14 mouse cellular contexts compared by ENCODE assay signal in the genomic region with DNA sequence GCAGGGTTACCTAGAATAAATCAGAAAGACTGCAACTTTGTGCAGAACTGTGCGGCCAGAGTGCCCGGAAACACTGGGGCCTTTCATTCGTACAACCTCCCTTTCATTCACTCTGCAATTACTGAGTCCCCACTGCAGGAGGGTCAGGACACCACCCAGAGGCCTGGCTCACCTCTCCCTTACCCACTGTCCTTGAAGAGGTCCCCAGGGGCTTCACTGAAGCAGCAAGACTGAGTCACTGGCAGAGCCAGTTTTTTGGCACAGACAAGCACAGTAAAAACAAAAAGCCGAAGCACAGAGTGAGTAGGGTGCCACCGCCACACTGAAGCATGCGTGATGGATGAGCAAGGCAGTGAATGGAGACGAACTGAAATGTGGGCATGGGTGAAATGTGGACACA. TPM values are rescaled to one million over a fixed set of nuclear protein-coding genes. Genes with fewer than 3 reads are reported as not detected.
DNase-seq lines count a peak whose midpoint lies in the region; ATAC-seq and TF ChIP-seq lines count a peak whose summit lies in the region.
"Had no signal": no experiment of that assay in that cellular context is flagged by ENCODE, and none has a peak within 500 bp of the region (broad histone marks: within the 10 kb centered on the region; RNA-seq: fewer than 3 reads in every experiment).

No protein-coding gene starts in this region.

- no peak for ATAC-seq in midbrain, embryonic 13.5 days
- ATAC-seq in Patski, result peak; percentile 17
- ATAC-seq in neural tube, embryonic 14.5 days (ENCODE audit: low read depth), result peak; percentile 10; the same call in 1 of the 2 replicates
- ATAC-seq in intestine, embryonic 16.5 days, result no peak
- ATAC-seq in inflammation-experienced regulatory T-cells, adult 6 months, result no peak

- peaks cover 63% of the 10 kb centered on the region for H3K4me1 ChIP-seq in midbrain, embryonic 13.5 days (replicated peaks)
- peaks cover 77% of the 10 kb centered on the region for H3K4me1 ChIP-seq in midbrain, embryonic 10.5 days
- H3K4me1 ChIP-seq in brown adipose tissue, adult 24 weeks (ENCODE audit: control insufficient read depth, insufficient read depth, insufficient read length, low read length), result peaks cover 32% of the 10 kb centered on the region
- peaks cover 19% of the 10 kb centered on the region for H3K4me1 ChIP-seq in neural tube, embryonic 14.5 days (ENCODE audit: control insufficient read depth, insufficient read depth, low read length)
- peaks cover 38% of the 10 kb centered on the region for H3K4me1 ChIP-seq in intestine, embryonic 16.5 days (ENCODE audit: control insufficient read depth, insufficient read depth, low read length)

- peaks cover 1% of the 10 kb centered on the region; the same call in 1 of the 2 replicates for H3K36me3 ChIP-seq in midbrain, embryonic 13.5 days
- H3K36me3 ChIP-seq in midbrain, embryonic 10.5 days, result no peaks in the 10 kb centered on the region
- no peaks in the 10 kb centered on the region for H3K36me3 ChIP-seq in neural tube, embryonic 14.5 days (ENCODE audit: control insufficient read depth, insufficient read depth, low read length)
- no peaks in the 10 kb centered on the region for H3K36me3 ChIP-seq in intestine, embryonic 16.5 days (ENCODE audit: control insufficient read depth, insufficient read depth, low read length)
- H3K36me3 ChIP-seq: liver, embryonic 15.5 days had no signal

- H3K9ac ChIP-seq in midbrain, embryonic 13.5 days (replicated peaks), result 0 out of 2 replicates have a peak overlapping the region, but pooled peaks have one; percentile 40
- no peak overlapping the region for H3K9ac ChIP-seq in neural tube, embryonic 14.5 days (replicated peaks; ENCODE audit: low read depth, low read length)
- no peak overlapping the region for H3K9ac ChIP-seq in intestine, embryonic 16.5 days (ENCODE audit: low read depth, low read length)
- H3K9ac ChIP-seq: liver, embryonic 15.5 days had no signal

- POLR2A ChIA-PET in Patski (lab: Charles Lee), result interaction anchor here (0.6 kb wide), 2 partner anchors 9 to 24 kb away, joined by 3 read pairs; no protein-coding TSS in a partner anchor

- CTCF ChIA-PET in Patski (lab: Charles Lee), result interaction anchor here (1.0 kb wide), 1 partner anchor 13 kb away, joined by 4 read pairs; a partner anchor contains a TSS

- DNase-seq in midbrain, embryonic 10.5 days (ENCODE audit: low spot score), result no peak
- peak; percentile 73 for DNase-seq in Patski (ENCODE audit: low read depth, low spot score)
- DNase-seq in spleen, postnatal 36 days (ENCODE audit: low spot score in 2 of 2), result no peak
- DNase-seq: heart, adult 18-20 months; kidney, adult 8-10 months; lung, postnatal 4 days; thymus, adult 2 months had no signal

- 67% methylated on average over 7 of the region's 7 CpGs for WGBS in midbrain, embryonic 13.5 days
- WGBS in midbrain, embryonic 10.5 days, result 82% methylated on average over 7 of the region's 7 CpGs
- 22% methylated on average over 7 of the region's 7 CpGs for WGBS in neural tube, embryonic 14.5 days
- WGBS in intestine, embryonic 16.5 days, result 61% methylated on average over 7 of the region's 7 CpGs

- in situ Hi-C loops in Patski (cut with MboI; ENCODE audit: low pct_unique_long_range_greater_than_20kb), result no loop called here

- no peak overlapping the region for H3K4me2 ChIP-seq in midbrain, embryonic 13.5 days (replicated peaks)
- H3K4me2 ChIP-seq in neural tube, embryonic 14.5 days (ENCODE audit: low read depth, low read length), result no peak overlapping the region
- H3K4me2 ChIP-seq in intestine, embryonic 16.5 days (ENCODE audit: low read depth, low read length), result no peak overlapping the region

- H3K27ac ChIP-seq in midbrain, embryonic 13.5 days, result no peak overlapping the region
- H3K27ac ChIP-seq in midbrain, embryonic 10.5 days (replicated peaks), result no peak overlapping the region
- 0 out of 2 replicates have a peak overlapping the region, but pooled peaks have one; percentile 69 for H3K27ac ChIP-seq in brown adipose tissue, adult 24 weeks (replicated peaks; ENCODE audit: low read depth, low read length)
- no peak overlapping the region for H3K27ac ChIP-seq in neural tube, embryonic 14.5 days (ENCODE audit: low read depth, low read length)
- H3K27ac ChIP-seq in intestine, embryonic 16.5 days (ENCODE audit: low read length), result no peak overlapping the region
- H3K27ac ChIP-seq: liver, embryonic 15.5 days had no signal

- no peak for TF ChIP-seq CTCF in Patski (IDR thresholded peaks at IDR 0.05)

- H3K4me3 ChIP-seq in midbrain, embryonic 13.5 days (replicated peaks), result no peak overlapping the region
- no peak overlapping the region for H3K4me3 ChIP-seq in midbrain, embryonic 10.5 days
- 0 out of 2 replicates have a peak overlapping the region, but pooled peaks have one; percentile 5 for H3K4me3 ChIP-seq in brown adipose tissue, adult 24 weeks (ENCODE audit: insufficient read depth, low read depth, low read length)
- H3K4me3 ChIP-seq in neural tube, embryonic 14.5 days (ENCODE audit: low read depth, low read length), result no peak overlapping the region
- no peak overlapping the region for H3K4me3 ChIP-seq in intestine, embryonic 16.5 days (ENCODE audit: low read length)
- H3K4me3 ChIP-seq: erythroblast, embryonic 14.5 days; liver, embryonic 15.5 days had no signal

- H3K27me3 ChIP-seq in midbrain, embryonic 13.5 days, result peaks cover 63% of the 10 kb centered on the region
- peaks cover 76% of the 10 kb centered on the region for H3K27me3 ChIP-seq in midbrain, embryonic 10.5 days (ENCODE audit: low read depth, poor library complexity, severe bottlenecking)
- H3K27me3 ChIP-seq in Patski, result no peaks in the 10 kb centered on the region
- 0 out of 2 replicates have a peak, but pooled peaks cover 2% of the 10 kb centered on the region for H3K27me3 ChIP-seq in neural tube, embryonic 14.5 days (ENCODE audit: control insufficient read depth, insufficient read depth, low read length)
- H3K27me3 ChIP-seq in intestine, embryonic 16.5 days (replicated peaks; ENCODE audit: control insufficient read depth, insufficient read depth, low read length), result no peaks in the 10 kb centered on the region; the same call in 1 of the 2 replicates

- H3K9me3 ChIP-seq in midbrain, embryonic 13.5 days, result no peaks in the 10 kb centered on the region
- H3K9me3 ChIP-seq in midbrain, embryonic 10.5 days (replicated peaks), result no peaks in the 10 kb centered on the region
- H3K9me3 ChIP-seq in neural tube, embryonic 14.5 days (ENCODE audit: control insufficient read depth, low read length), result no peaks in the 10 kb centered on the region
- H3K9me3 ChIP-seq in intestine, embryonic 16.5 days (ENCODE audit: control insufficient read depth, low read length), result no peaks in the 10 kb centered on the region
- H3K9me3 ChIP-seq: liver, embryonic 15.5 days had no signal

RNA-seq across cellular contexts. Expression of a gene that starts 3.9 kb away (rescaled TPM):
- polyA plus RNA-seq in midbrain, embryonic 13.5 days (2015; fragmentation: Nextera tagmentation; extraction: Ambion mirVana), result 20.0 and 21.0 TPM in 2 replicates
- 21.8 and 29.2 TPM in 2 replicates for polyA plus RNA-seq in midbrain, embryonic 10.5 days (2016; fragmentation: Nextera tagmentation; extraction: Ambion mirVana)
- polyA plus RNA-seq in Patski (2021), result 57.9 TPM
- polyA plus RNA-seq in brown adipose tissue, adult 24 weeks (2012; ENCODE audit: insufficient read depth, insufficient read length, missing spikeins), result 12.0 and 17.2 TPM in 2 replicates
- 14.7 and 19.9 TPM in 2 replicates for polyA plus RNA-seq in neural tube, embryonic 14.5 days (2014; fragmentation: Nextera tagmentation; extraction: Ambion mirVana)
- 16.9 and 17.3 TPM in 2 replicates for polyA plus RNA-seq in intestine, embryonic 16.5 days (2015; fragmentation: Nextera tagmentation; extraction: Ambion mirVana)
- 1 to 10 TPM in 2 of 3 experiments, under 1 TPM in 1; 0.34 to 1.9 (median 1.8) TPM for polyA plus RNA-seq in inflammation-experienced regulatory T-cells, adult 6 months (2017; shearing (Covaris generic))

RNA-seq across cellular contexts. Expression of a gene that starts 12.8 kb away (rescaled TPM):
- polyA plus RNA-seq in midbrain, embryonic 13.5 days (2015; fragmentation: Nextera tagmentation; extraction: Ambion mirVana), result 0.75 and 0.81 TPM in 2 replicates
- polyA plus RNA-seq in midbrain, embryonic 10.5 days (2016; fragmentation: Nextera tagmentation; extraction: Ambion mirVana), result 0.58 and 0.82 TPM in 2 replicates
- polyA plus RNA-seq in Patski (2021), result 8.7 TPM
- polyA plus RNA-seq in brown adipose tissue, adult 24 weeks (2012; ENCODE audit: insufficient read depth, insufficient read length, missing spikeins), result 0.46 and 1.4 TPM in 2 replicates
- polyA plus RNA-seq in neural tube, embryonic 14.5 days (2014; fragmentation: Nextera tagmentation; extraction: Ambion mirVana), result 1.1 and 1.2 TPM in 2 replicates
- 0.31 and 0.43 TPM in 2 replicates for polyA plus RNA-seq in intestine, embryonic 16.5 days (2015; fragmentation: Nextera tagmentation; extraction: Ambion mirVana)
- polyA plus RNA-seq in inflammation-experienced regulatory T-cells, adult 6 months (2017; shearing (Covaris generic)), result under 1 TPM in 2 of 3 experiments, not detected in 1; 0.15 to 0.34 TPM
- polyA plus RNA-seq: erythroblast, embryonic 14.5 days; liver, embryonic 15.5 days had no signal

RNA-seq across cellular contexts. Expression of a gene that starts 36.9 kb away (rescaled TPM):
- 4.2 and 4.4 TPM in 2 replicates for polyA plus RNA-seq in midbrain, embryonic 13.5 days (2015; fragmentation: Nextera tagmentation; extraction: Ambion mirVana)
- 10.5 and 11.3 TPM in 2 replicates for polyA plus RNA-seq in midbrain, embryonic 10.5 days (2016; fragmentation: Nextera tagmentation; extraction: Ambion mirVana)
- polyA plus RNA-seq in Patski (2021), result 1.9 TPM
- 1.8 TPM in 1 of 2 replicates, not detected in the other for polyA plus RNA-seq in brown adipose tissue, adult 24 weeks (2012; ENCODE audit: insufficient read depth, insufficient read length, missing spikeins)
- 3.6 and 5.9 TPM in 2 replicates for polyA plus RNA-seq in neural tube, embryonic 14.5 days (2014; fragmentation: Nextera tagmentation; extraction: Ambion mirVana)
- polyA plus RNA-seq in intestine, embryonic 16.5 days (2015; fragmentation: Nextera tagmentation; extraction: Ambion mirVana), result 13.7 and 14.9 TPM in 2 replicates
- polyA plus RNA-seq in inflammation-experienced regulatory T-cells, adult 6 months (2017; shearing (Covaris generic)), result 10 to 100 TPM; 17.6 to 20.9 (median 17.8) TPM
- polyA plus RNA-seq: erythroblast, embryonic 14.5 days had no signal

Comparison
In these comparisons a context has a peak if more than half of its experiments do, and no peak if none do; other contexts are left out.
1. ATAC-seq: peak in Patski (single experiment) and neural tube, embryonic 14.5 days (single experiment); none in midbrain, embryonic 13.5 days (single experiment), intestine, embryonic 16.5 days (single experiment) and inflammation-experienced regulatory T-cells, adult 6 months (single experiment).